Mouse (Mus musculus) liver, embryonic 13.5 days (tissue): ENCODE results near the gene Cnga4. TPM values are rescaled to one million over a fixed set of nuclear protein-coding genes. Genes with fewer than 3 reads are reported as not detected.
"Not testable (repeated sequence)": the region's sequence is repeated elsewhere in the genome, so short reads cannot be mapped to it uniquely, and the experiment has no call there.

ENCODE experiments used
- ATAC-seq: fragments of 200-750 bp; cut with Nextera tagmentation; 2 replicates; pipeline ENCODE4 v1.8.0; 2017; ENCODE audit warnings: low read depth, mild to moderate bottlenecking, moderate number of reproducible peaks, moderate library complexity
- DNase-seq: peaks from one replicate; pipeline ENCODE4 v3.0.0; 2022
- H3K27ac ChIP-seq: fragments of 300-500 bp; sonication (generic); 2 replicates; pipeline ENCODE4 v1.5.1; 2015; ENCODE audit warnings: moderate library complexity, mild to moderate bottlenecking, inconsistent platforms
- H3K27me3 ChIP-seq: fragments of 300-500 bp; sonication (generic); 2 replicates; pipeline ENCODE4 v1.6.1; 2015; ENCODE audit warnings: mild to moderate bottlenecking, inconsistent platforms
- H3K36me3 ChIP-seq: fragments of 300-500 bp; sonication (generic); 2 replicates; pipeline ENCODE4 v1.6.1; 2015; ENCODE audit warnings: mild to moderate bottlenecking, inconsistent platforms
- H3K4me1 ChIP-seq: fragments of 300-500 bp; sonication (generic); replicated peaks from 2 replicates; pipeline ENCODE4 v1.6.1; 2015; ENCODE audit warnings: inconsistent platforms
- H3K4me2 ChIP-seq: fragments of 300-500 bp; sonication (generic); 2 replicates; pipeline ENCODE4 v1.6.1; 2015; ENCODE audit warnings: inconsistent platforms, mild to moderate bottlenecking, moderate library complexity
- H3K4me3 ChIP-seq: fragments of 300-500 bp; sonication (generic); replicated peaks from 2 replicates; pipeline ENCODE4 v1.5.1; 2015; ENCODE audit warnings: mild to moderate bottlenecking, inconsistent platforms
- H3K9ac ChIP-seq: fragments of 300-500 bp; sonication (generic); 2 replicates; pipeline ENCODE4 v1.6.1; 2015; ENCODE audit warnings: mild to moderate bottlenecking, inconsistent platforms
- H3K9me3 ChIP-seq: fragments of 300-500 bp; sonication (generic); replicated peaks from 2 replicates; pipeline ENCODE4 v1.6.1; 2016; ENCODE audit warnings: inconsistent platforms
- WGBS: fragments of 180-500 bp; shearing (Covaris S2); methylation state at CpG from one replicate; pipeline ENCODE4 v1.1.7; 2015; ENCODE audit not compliant: insufficient replicate concordance; 5-methylcytosine and 5-hydroxymethylcytosine counted together
- polyA plus RNA-seq: library from polyadenylated mRNA; unstranded; fragments of >200 nt; fragmentation: Nextera tagmentation; extraction: Ambion mirVana; gene quantifications from 2 replicates; pipeline ENCODE4 v1.2.1, GENCODE M21; 2015

The Cnga4 gene
- polyA plus RNA-seq, 1 experiment from 2014 or later: not detected

GRCm38 (mm10) chr7:105453345-105453744 is 49.0 kb downstream of the Cnga4 start:
- not testable (repeated sequence) for H3K9ac ChIP-seq, H3K36me3 ChIP-seq, H3K4me3 ChIP-seq, H3K4me1 ChIP-seq, H3K27me3 ChIP-seq, DNase-seq, H3K9me3 ChIP-seq, ATAC-seq, H3K4me2 ChIP-seq, H3K27ac ChIP-seq
- 66% methylated on average over 4 of the region's 4 CpGs for WGBS

Other genes starting within 250 kb of the Cnga4 start
- not detected in 2 replicates for gene Olfr684, start 240.9 kb upstream of the Cnga4 start, polyA plus RNA-seq
- not detected in 2 replicates for gene Olfr685, start 218.6 kb upstream of the Cnga4 start, polyA plus RNA-seq
- not detected in 2 replicates for gene Olfr686, start 197.1 kb upstream of the Cnga4 start, polyA plus RNA-seq
- gene Olfr688, start 116.5 kb upstream of the Cnga4 start, polyA plus RNA-seq: not detected in 2 replicates
- gene Olfr689, start 93.4 kb upstream of the Cnga4 start, polyA plus RNA-seq: not detected in 2 replicates
- not detected in 2 replicates for gene Olfr690, start 70.5 kb upstream of the Cnga4 start, polyA plus RNA-seq
- gene Olfr691, start 62.3 kb upstream of the Cnga4 start, polyA plus RNA-seq: not detected in 2 replicates
- not detected in 2 replicates for gene Olfr692, start 36.3 kb upstream of the Cnga4 start, polyA plus RNA-seq
- not detected in 2 replicates for gene Gm5901, start 29.5 kb upstream of the Cnga4 start, polyA plus RNA-seq
- 11.6 and 12.7 TPM in 2 replicates for gene Fam160a2, start 4.5 kb upstream of the Cnga4 start, polyA plus RNA-seq
- gene Cckbr, start 21.2 kb downstream of the Cnga4 start, polyA plus RNA-seq: not detected in 2 replicates
- 5.5 and 6.9 TPM in 2 replicates for gene Cavin3, start 77.7 kb downstream of the Cnga4 start, polyA plus RNA-seq
- gene Smpd1, start 149.8 kb downstream of the Cnga4 start, polyA plus RNA-seq: 22.8 and 25.6 TPM in 2 replicates
- 4.1 TPM in 2 replicates for gene Apbb1, start 177.1 kb downstream of the Cnga4 start, polyA plus RNA-seq
- 144 and 154 TPM in 2 replicates for gene Hpx, start 195.6 kb downstream of the Cnga4 start, polyA plus RNA-seq
- 3.7 and 3.8 TPM in 2 replicates for gene Trim3, start 229.0 kb downstream of the Cnga4 start, polyA plus RNA-seq
- 131 and 135 TPM in 2 replicates for gene Timm10b, start 235.5 kb downstream of the Cnga4 start, polyA plus RNA-seq
- gene Arfip2, start 235.8 kb downstream of the Cnga4 start, polyA plus RNA-seq: 15.7 and 19.7 TPM in 2 replicates
- gene Gm45799, start 236.0 kb downstream of the Cnga4 start, polyA plus RNA-seq: 6.2 and 34.2 TPM in 2 replicates
- gene Dnhd1, start 246.3 kb downstream of the Cnga4 start, polyA plus RNA-seq: 0.06 and 0.12 TPM in 2 replicates